Mouse (Mus musculus): ENCODE measurements around the gene Gm11213.

Gene Gm11213

DNA sequence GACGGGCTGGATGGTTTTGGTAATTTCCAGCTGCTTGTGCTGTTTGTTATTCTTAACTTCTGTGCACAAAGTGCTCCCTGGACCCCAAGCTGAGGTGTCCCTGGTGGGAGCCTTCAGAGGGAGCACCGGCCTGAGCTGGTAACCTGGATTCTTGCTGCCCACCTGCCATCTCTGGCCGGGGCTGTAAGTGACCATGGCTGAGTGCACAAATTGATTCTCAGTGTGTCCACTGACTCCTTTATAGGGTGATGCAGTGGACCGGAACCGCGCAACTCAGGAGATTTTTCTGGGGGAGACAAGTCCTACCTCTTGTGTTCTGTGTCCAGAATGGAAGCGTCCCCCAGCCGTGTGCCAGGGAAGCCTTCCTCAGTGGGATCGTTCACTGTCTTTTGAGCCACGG lies 19.8 kb downstream of the Gm11213 start:
- in situ Hi-C loops (cut with MboI, MseI) = no loop called here

DNA sequence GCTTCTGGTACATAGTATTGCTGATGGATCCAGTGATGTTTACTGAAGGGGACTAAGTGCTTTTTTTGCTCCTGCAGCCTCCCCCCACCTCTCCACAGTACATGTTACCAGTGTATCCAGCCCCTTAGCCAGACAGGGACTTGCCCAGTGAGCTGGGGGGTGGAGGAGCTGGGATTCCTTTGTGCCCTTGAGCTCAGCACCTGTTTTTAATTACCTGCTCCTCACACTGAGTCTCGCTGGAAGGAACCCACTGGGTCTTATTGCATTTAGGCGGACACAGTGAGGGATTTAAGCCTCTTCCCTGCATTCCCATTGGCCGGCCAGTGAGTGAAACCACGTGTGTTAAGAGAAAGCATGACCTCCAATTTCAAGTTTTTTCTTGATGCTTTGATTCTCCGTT lies 22.5 kb downstream of the Gm11213 start:
- in situ Hi-C loops (cut with MboI, MseI) = no loop called here

DNA sequence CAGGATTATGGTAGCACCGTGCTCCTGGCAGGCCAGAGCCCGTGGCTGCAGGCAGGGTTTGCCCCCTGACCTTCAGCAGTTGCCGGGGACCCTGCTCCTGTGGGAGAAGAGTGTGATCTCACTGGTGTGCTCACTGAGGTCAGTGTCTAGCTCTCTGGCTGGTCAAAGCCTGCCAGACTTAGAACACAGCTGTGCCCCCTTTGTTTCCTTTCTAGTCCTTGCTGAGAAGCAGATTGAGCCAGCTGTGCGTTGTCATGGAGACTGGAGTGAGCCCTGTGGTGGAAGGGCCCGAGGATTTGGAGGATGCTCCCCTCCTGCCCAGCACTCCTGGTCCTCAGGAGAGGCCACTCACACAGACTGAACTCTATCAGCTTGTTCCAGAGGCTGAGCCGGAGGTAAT lies 25.0 kb downstream of the Gm11213 start:
- in situ Hi-C loops (cut with MboI, MseI) = no loop called here

DNA sequence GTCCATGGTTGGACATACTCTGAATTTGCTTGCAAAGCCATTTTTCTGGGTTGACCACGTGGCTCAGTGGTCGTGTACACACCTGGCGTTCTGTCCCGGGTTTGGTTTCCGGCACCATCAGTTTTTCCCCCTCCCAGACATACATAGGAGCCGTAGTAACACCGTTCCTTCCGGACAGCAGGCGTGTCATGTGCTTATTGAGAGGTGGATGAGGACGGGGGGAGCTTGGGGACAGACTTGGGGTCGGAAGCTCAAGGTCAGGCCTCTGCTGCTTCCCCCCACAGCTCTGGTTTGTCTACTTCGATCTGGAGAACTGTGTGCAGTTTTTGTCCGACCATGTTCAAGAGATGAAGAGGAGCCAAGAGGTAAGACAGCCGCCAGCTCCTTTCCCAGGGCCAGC lies 25.4 kb downstream of the Gm11213 start:
- in situ Hi-C loops (cut with MboI, MseI) = no loop called here

DNA sequence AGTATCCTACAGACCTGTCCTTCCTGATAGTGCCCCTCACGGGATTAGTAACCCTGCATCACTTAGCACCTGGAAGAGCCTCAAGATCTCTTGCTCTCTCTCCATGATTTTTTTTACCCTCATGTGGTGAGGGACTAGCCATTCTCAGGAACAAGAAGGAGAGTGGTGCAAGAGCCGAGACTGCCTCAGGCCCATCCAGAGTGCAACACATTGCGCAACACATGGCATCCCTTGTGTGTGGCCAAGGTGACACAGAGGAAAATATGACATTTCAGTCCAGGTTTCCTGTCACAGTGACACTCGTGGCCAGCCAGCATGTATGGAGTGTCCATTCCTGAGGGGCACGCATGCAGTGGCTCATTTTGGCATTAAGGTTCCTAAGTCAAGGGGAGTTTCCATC lies 32.4 kb downstream of the Gm11213 start:
- in situ Hi-C loops (cut with MboI, MseI) = no loop called here

DNA sequence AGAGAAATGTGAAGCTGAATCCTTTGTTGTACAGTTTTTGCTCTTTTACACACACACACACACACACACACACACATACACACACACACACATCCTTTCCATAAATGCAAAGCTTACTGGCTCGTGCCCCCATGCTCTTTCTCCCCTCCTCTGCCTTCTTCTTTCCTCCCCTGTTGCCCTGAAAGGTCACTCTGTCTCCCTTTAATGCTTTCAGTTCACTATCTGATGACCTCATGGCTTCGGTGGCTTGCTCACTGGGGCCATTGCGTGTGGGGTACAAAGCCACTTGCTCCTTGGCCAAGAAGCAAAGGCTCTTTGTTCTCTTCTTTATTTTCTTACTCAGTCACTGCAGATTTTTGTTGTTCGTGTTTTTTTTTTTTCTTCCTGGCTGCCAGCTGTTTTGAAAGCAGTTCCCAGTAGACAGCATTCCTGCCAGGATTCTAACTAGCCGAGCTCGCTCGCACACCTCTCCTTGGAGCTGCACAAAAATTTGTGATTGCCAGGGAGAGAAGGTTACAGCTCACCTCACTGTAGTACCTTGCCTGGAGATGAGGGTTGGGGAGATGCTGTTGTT lies 34.8 kb downstream of the Gm11213 start:
- in situ Hi-C loops (cut with MboI, MseI) = no loop called here

DNA sequence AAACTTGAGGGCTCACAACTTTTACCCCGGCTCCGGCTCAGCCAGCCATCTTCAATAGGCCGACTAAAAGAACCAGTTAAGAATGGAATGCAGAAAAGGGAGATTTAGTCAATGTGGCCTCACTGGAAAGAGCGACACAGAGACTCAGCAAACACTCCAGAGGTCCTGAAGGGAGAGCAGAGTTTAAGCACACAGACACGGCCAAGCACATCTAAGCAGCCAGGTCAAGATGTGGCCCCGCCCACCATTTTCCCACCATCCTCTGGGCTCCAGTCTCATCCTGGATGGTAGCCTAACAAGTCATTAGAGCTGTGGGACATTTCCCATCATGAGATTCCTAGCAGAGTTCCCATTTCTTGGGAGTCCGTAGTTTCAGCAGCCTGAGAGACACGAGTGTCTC lies 35.7 kb downstream of the Gm11213 start:
- in situ Hi-C loops (cut with MboI, MseI) = no loop called here

DNA sequence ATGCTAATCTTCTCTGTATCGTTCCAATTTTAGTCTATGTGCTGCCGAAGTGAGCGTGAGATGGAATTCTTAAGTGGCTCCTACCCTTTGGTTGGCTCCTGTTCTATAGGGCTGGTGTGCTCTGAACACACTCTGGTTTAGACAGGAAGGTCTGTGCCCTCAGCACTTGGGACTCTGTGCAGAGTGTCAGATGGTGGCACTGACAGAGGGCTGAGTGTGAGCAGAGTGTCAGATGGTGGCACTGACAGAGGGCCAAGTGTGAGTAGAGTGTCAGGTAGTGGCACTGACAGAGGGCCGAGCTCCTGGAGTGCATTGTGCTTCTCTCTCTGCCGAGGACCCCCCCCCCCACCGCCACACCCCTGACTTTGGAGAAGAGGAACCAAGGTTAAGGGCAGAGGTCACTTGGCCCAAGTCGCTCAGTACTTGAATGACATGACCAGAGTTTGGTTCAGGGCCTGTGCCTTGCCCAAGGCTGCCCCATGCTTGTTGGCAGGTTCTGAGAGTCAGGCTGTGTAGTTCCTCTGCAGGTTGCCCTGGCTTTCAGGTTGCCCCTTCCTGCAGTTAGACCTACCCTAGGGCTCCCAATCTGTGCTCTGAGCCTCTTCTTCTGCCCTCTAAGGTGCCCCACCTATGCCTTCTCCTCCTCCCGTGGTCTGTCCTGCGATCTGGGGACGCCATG lies 37.2 kb downstream of the Gm11213 start:
- in situ Hi-C loops (cut with MboI, MseI) = no loop called here

DNA sequence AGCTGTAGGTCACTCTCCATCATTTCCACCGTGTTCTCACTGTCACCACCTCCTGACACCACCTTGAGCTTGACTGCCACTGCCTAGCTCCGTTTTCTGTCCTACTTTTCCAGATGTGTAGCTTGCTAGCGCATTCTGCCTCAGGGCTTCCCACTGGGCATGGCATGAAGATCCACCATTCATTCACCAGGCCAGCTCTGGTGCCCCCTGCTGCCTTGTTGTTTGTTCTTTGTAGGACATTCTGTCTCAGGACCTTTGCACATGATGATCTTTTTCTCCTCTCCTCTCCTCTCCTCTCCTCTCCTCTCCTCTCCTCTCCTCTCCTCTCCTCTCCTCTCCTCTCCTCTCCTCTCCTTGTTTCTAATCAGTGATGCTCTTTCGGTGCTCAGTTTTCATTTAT lies 42.3 kb downstream of the Gm11213 start:
- in situ Hi-C loops (cut with MboI, MseI) = no loop called here

DNA sequence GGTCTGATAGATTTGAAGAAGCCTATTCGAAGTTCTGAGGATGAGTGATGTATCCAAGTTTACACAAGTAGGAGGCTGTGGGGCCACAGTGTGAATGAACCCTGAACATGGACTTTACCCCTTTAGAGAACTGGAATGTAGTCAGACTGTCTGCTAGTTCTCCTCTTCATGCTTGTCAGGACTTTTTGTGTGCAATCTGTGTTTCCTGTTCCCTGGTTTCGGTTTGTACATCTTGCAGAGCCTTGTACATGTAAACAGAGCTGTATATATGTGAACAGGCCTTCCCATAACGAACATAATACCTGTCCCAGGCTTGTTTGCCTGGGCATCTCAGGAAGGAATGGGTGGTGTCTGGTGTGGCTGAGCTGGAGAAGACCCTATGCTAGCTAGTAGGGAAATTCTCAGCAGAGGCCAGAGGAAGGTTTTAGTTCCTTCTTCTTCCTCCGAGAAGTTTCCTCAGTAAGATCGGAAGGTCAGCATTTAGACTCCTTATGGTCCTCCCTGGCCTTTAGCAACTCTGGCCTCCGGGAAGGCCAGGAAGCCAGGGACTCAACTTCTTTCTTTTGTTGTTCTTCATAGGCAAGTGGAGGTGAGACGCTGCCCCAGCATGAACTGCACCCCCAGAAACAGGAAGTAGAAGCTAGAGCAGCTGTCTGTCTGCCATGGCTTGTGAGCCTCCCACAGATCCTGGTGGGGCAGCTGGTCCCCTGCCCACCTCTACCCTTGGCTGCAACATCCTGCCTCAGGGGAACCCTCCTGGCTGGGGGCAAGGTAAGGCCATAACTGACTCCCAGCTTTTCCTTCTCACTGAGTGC lies 43.0 kb downstream of the Gm11213 start:
- in situ Hi-C loops (cut with MboI, MseI) = no loop called here

DNA sequence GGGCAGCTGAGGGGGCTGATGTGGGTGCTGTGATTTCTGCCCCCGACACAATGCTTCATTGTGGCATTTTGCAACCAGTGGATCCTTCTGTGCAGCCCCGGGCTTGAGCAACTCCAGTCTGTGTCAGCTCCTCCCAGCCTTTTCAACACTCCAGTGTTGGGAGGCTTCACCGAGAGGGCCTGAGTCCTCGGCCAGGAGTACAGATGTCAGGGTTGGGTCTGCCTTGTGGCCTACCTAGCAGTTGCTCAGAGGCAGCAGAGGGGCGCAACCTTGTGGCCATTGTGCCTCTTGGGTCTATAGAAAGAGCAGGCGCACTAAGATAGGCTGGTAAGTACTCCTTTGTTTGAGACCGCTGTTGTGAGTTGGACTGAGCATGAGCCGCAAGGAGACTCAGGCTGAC lies 45.0 kb downstream of the Gm11213 start:
- in situ Hi-C loops (cut with MboI, MseI) = no loop called here

DNA sequence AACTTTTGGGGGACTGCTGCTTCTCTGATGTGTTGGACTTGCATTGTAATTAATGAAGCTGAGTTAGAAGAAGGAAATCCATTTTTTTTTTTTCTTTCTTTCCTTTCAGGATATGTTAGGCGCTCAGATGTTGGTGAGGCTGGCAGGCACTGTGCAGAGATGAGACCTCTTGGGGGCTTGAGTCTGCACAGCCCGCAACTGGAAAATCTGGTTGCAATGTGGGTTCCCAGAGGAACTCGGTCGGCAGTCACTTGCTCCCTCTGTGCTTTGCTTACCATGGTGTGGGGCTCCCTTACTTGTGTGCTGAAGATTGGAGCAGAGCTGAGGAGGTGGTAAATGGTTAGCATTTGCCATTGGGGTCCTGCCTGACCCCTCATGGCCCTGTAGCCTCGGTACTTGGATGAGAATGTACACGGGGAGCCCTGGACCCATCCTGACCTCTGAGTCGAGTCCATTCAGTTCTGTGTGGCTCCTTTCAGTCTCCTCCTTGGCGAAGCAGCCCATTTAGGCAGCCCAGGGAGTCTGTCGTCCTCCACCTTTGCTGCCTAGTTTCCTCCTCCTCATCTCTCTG lies 45.8 kb downstream of the Gm11213 start:
- in situ Hi-C loops (cut with MboI, MseI) = loop anchor here (5.0 kb wide), 1 partner anchor 157 kb away; the partner anchor contains the start of gene Akna

DNA sequence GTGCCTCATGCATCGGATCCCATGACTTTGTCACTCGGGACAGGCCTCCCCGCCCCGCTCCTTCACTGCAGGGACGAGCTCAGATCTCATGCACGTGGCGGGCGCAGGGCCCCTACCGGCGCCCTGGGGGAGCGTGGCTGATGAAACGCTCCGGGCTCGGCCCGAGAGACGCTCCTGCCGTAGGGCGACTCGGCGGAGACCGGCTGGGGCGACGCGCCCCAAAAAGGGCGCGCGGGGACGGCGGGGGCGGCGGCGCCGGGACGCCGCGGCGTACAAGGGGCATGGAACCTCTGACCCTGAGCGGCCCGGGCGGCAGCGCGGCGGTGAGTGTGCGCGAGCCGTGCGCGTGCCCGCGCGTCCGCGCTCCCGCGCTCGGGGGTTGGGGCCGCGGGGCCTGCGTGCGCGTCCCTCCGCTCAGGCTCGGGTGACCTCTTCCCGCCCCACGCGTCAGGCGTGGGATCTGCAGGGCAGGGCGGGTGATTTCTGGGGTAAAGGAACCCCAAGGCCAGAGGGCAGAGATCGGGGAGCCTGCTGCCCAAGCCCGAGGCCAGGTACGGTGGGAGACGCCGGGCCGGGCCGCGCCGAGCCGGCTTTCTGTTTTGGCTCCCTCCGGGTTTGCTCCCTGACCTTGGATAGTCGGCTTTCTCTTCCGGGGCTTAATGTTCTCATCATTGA lies 46.5 kb downstream of the Gm11213 start, which contains the start of gene Tmem268:
Gene Tmem268 (plus strand): TSS at position 375 of the 675 bp plus-strand sequence.
- in situ Hi-C loops (cut with MboI, MseI) = loop anchor here (5.0 kb wide), 1 partner anchor 156 kb away; the partner anchor contains the start of gene Akna

DNA sequence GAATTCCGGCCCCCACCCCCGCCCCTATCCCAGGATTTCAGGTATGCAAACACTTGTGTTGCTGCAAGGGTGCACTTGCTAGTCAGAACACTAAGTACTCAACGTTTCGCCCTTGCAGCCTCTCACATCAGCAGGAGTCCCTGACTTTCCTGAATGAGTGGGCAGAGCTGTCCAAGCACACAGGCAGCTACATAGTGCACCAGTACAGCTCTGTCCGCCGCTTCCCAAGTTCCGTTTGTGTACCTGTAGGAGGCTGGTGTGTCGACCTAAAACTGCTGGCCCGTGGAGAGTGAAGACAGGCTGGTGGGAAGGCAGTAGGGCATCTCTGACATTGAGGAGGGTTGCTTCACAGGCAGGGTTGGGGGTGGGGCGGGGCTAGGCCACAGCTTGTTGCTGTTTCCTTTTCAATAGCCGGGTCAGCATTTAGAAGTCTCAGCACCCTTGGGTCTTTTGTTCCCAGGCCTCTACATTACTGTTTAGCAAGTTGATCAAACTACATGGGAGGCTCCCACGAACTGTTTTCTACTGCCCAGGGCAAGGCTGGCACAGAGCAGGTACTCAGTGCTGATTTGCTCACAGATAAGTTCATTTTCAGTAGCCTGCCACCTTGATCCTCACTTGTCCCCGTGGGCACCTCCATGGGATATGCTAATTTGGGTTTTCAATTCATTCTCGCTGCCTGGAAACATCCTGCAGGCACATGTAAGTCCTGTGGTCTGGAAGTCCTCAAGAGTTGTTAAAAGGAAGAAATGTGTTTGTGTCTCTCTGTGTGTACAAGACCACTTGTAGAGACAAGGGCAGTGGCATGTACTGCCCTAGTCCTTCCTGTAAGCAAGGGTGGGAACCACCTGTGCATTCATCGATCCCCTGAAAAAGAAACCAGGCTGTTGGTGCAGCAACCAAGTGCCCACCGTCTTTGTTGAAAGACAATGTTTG lies 47.7 kb downstream of the Gm11213 start:
- in situ Hi-C loops (cut with MboI, MseI) = loop anchor here (5.0 kb wide), 1 partner anchor 155 kb away; the partner anchor contains the start of gene Akna

DNA sequence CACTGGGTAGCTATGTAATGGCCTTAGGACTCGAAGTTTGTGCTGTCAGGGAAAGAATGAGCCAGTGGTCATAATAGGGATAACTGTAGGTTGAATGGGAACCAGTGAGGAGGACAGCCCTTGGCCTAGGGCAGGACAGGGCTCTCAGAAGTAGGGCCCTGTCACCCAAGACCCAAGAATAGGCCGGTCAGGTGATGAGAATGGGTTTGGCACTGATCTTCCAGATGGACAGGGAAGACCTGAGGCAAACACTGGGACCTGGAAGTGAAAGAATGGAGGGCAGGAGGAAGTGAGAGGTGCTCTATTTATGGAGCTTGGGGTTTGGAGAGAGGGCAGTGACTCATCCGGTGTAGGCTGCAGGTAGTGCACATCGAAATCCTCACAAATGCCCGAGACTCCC lies 48.4 kb downstream of the Gm11213 start:
- in situ Hi-C loops (cut with MboI, MseI) = loop anchor here (5.0 kb wide), 1 partner anchor 154 kb away; the partner anchor contains the start of gene Akna

DNA sequence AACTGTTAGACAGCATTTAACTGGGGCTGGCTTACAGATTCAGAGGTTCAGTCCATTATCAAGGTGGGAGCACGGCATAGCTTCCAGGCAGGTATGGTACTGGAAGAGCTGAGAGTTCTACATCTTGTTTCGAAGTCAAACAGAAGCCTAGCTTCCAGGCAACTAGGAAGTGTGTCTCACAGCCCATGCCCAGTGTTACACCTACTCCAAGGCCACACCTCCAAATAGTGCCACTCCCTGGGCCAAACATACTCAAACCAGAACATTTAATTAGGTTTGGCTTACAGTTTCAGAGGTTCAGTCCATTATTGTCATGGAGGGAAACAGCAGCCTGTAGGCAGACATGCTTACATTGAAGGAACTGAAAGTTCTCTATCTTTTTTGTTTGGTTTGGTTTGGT lies 50.0 kb downstream of the Gm11213 start:
- in situ Hi-C loops (cut with MboI, MseI) = loop anchor here (5.0 kb wide), 1 partner anchor 153 kb away; the partner anchor contains the start of gene Akna

DNA sequence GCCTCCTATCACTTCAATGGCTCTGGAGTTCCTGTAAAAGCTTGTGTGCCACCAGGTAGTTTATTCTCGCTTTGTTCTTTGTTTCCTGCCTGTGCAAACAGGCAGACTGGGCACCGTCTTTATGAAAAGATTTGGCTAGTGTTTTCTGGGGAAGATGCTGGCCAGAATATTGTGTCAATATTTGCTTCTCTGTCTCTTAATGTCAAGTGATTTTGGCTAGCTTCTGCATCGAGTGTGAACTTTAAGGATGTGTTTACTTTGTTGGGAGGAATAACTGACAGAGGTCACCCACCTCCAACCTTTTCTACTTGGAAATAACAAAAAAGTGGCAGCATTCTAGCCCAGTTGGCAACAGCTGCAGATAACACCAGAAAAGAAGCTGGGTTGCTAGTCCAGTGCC lies 50.4 kb downstream of the Gm11213 start:
- in situ Hi-C loops (cut with MboI, MseI) = loop anchor here (5.0 kb wide), 1 partner anchor 152 kb away; the partner anchor contains the start of gene Akna

DNA sequence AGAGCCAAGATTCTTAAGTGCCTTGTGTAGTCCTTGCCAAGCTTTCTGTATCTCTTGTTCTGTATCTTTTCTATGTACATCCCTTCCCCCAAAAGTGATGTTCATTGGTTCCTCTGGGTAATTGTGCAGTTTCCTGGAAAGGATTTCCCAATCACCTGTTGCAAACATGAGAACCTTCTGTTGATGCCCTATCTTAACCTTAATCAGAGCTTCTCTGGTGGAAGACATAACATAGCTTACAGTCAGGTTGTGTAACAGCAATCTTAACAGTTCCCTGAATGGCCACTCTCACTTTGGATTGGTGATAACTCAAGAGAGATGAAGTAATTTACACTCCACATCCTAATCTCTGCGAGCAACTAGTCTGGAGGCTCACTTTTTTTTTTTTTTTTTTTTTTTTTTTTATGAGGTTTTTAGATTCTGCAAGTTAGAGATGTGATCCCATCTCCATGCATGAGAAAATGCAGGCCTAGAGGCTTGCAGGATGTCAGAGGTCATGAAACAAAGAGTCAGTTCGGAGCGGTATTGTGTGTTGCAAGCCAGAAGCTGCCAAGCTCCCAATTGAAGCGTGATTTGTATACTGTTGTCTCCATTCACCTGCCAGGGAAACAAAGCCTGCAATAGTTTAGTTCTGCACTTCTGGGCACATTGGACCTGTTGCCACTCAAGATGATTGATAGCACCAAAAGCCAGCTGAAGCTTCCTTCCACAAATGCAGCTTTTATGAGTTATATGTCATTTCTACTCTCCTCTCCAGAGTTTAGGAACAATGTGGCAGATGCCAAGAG lies 51.1 kb downstream of the Gm11213 start:
- in situ Hi-C loops (cut with MboI, MseI) = no loop called here

DNA sequence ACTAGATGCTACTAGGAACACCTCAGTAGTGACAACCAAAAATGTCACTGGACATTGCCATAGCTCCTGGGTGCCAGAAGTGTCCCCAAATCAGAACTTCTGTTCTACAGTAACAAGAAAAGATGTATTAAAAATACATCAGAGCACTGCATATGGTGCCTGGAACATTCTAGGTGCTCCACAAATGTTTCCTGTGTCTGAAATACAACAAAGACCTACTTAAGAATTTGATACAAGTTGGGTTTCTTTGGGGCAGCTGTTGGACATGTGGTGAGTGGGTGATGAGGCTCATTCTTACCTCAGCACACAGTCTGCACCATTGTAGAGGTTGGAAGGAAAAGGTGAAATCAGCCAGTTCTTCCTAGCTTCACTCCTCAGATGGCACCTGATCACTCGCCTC lies 52.2 kb downstream of the Gm11213 start:
- in situ Hi-C loops (cut with MboI, MseI) = no loop called here

DNA sequence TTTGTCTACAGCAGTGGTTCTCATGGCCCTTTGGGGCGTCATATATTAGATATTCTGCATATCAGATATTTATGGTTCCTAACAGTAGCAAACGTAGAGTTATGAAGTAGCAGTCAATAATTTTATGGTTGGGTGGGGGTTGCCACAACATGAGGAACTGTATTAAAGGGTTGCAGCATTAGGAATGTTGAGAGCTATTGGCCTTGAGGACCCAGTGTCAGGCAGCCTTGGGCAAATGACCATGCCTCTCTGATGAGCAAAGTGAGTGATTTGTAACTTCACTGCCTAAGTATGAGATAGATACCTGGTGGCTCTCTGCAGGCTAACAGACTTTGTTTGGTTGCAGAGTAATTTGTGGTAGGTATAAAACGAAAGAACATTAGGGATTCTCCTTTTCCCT lies 54.2 kb downstream of the Gm11213 start:
- in situ Hi-C loops (cut with MboI, MseI) = no loop called here
